Mouse (Mus musculus): ENCODE data around the gene Eif1. TPM values are rescaled to one million over a fixed set of nuclear protein-coding genes. Genes with fewer than 3 reads are reported as not detected.

Eif1 gene
- polyA plus RNA-seq, 1 experiment from 2014 or later: 1,650 TPM

DNA sequence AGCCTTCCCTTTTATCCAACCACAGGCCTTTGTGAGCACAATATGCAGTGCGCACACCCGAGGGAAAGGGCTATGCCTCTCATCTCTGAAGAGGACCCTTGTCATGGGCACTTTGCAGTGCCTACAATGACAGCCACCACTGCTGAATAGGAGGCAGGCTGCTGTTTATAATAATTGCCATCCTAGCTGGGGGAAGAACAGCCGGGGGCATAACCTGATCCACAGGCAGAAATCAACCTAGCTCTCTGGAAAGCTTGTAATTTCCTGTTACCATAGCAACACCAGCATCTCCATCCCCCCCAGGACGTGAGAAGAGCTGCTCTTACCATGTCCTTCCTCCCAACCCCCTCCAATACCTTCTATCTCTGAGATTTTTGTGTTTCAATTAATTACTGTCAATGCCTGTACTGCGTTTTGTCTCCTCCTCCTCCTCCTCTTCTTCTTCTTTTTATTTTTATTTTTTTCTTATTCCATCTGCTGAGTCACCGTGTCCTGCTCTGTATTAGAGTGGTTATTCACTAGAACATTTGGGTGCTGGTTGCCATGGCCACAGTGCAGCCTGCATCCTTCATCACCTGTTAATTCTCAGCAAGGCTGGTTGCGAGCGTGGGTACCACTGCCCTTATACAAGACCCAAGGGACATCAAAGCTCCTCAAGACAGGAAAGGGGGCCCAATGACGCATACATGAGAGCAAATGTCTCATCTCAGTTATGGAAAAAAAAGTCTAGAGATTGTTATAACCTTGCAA, 13.3 kb downstream of the Eif1 start:
- 67% methylated on average over 9 of the region's 9 CpGs for WGBS
- Histone ChIP-seq H3K9ac (ENCODE audit: low read depth, low read length) (no peak overlapping the region), H3K9me3 (ENCODE audit: control insufficient read depth) (no peaks in the 10 kb centered on the region), H3K4me2 (replicated peaks; ENCODE audit: low read depth) (no peak overlapping the region), H3K4me1 (replicated peaks; ENCODE audit: control insufficient read depth, insufficient read depth, low read length) (no peaks in the 10 kb centered on the region), H3K36me3 (ENCODE audit: control insufficient read depth, insufficient read depth) (no peaks in the 10 kb centered on the region), H3K4me3 (ENCODE audit: low read depth, low read length) (no peak overlapping the region), H3K27ac (ENCODE audit: low read depth, low read length) (no peak overlapping the region), H3K27me3 (replicated peaks; ENCODE audit: control insufficient read depth, insufficient read depth, low read length) (no peaks in the 10 kb centered on the region)
- no peak for ATAC-seq
- TF ChIP-seq CTCF (IDR thresholded peaks at IDR 0.05; ENCODE audit: low read depth): no peak

DNA sequence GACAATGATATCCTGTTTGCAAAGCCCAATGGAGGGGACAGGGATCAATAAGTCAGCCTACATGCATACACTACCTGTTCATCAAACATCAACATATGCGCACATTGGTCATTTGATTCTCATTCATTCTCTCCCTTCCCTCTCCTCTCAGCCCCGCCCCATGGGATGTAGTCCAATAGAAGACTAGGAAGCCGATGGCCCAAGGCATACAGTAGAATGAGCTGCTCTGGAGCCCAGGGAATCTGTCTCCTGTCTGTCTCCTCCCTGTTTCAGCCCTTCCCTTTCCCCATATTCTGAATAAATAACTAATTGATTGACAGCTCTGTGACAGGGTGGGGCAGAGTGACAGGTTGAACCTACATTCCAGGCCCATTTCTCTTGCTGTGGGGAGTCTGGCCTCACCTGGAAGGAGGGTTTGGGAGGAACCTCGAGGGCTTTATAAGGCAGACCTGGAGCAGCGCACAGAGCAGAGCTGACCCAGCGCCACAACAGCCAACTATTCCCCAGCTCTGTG, 14.3 kb downstream of the Eif1 start, which contains the start of gene Gast:
Gene Gast, plus strand, starts transcription at position 464 of the 514 bp plus-strand sequence.
- Histone ChIP-seq H3K4me1 (replicated peaks; ENCODE audit: control insufficient read depth, insufficient read depth, low read length) (no peaks in the 10 kb centered on the region), H3K36me3 (ENCODE audit: control insufficient read depth, insufficient read depth) (no peaks in the 10 kb centered on the region), H3K4me3 (ENCODE audit: low read depth, low read length) (no peak within 1 kb of the TSS), H3K27me3 (replicated peaks; ENCODE audit: control insufficient read depth, insufficient read depth, low read length) (no peaks in the 10 kb centered on the region), H3K9ac (ENCODE audit: low read depth, low read length) (no peak within 1 kb of the TSS), H3K9me3 (ENCODE audit: control insufficient read depth) (no peaks in the 10 kb centered on the region), H3K27ac (ENCODE audit: low read depth, low read length) (no peak within 1 kb of the TSS), H3K4me2 (replicated peaks; ENCODE audit: low read depth) (no peak within 1 kb of the TSS)
- WGBS: 65% methylated on average over 6 of the region's 6 CpGs
- no peak for TF ChIP-seq CTCF (IDR thresholded peaks at IDR 0.05; ENCODE audit: low read depth)
- no peak for ATAC-seq

- Histone ChIP-seq H3K27ac (ENCODE audit: low read depth, low read length) (no peak overlapping the region), H3K9me3 (ENCODE audit: control insufficient read depth) (no peaks in the 10 kb centered on the region)
- 44% methylated on average over 3 of the region's 3 CpGs for WGBS
Measured at GRCm38 (mm10) chr11:100335731-100336130, 16.0 kb downstream of the Eif1 start.

DNA sequence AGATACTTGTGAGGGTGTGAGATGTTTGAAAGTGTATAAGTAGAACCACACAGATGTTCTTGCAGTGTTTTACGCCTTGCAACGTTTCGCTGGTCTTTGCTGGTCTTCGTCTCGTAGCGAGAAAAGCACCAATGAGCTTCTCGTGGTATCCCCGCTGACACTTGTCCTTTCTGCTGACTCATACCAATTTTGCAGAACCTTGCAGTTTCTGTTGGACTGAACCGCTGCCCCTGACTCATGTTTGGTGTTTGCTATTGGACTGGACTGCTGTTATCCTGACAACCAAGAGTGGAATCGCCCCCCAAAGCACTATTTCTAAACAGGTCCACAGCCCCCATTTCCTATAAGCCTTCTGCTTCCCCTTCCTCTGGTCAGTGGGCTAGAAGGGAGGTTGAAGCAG, 24.6 kb downstream of the Eif1 start:
- Histone ChIP-seq H3K27me3 (replicated peaks; ENCODE audit: control insufficient read depth, insufficient read depth, low read length) (no peaks in the 10 kb centered on the region), H3K27ac (ENCODE audit: low read depth, low read length) (no peak overlapping the region), H3K4me1 (replicated peaks; ENCODE audit: control insufficient read depth, insufficient read depth, low read length) (no peaks in the 10 kb centered on the region), H3K4me3 (ENCODE audit: low read depth, low read length) (no peak overlapping the region), H3K4me2 (replicated peaks; ENCODE audit: low read depth) (no peak overlapping the region), H3K9ac (ENCODE audit: low read depth, low read length) (no peak overlapping the region), H3K9me3 (ENCODE audit: control insufficient read depth) (no peaks in the 10 kb centered on the region), H3K36me3 (ENCODE audit: control insufficient read depth, insufficient read depth) (no peaks in the 10 kb centered on the region)
- WGBS: 89% methylated on average over 10 of the region's 10 CpGs
- ATAC-seq: no peak
- no peak for TF ChIP-seq CTCF (IDR thresholded peaks at IDR 0.05; ENCODE audit: low read depth)

More at GRCm38 (mm10) chr11:100335731-100336130, 16.0 kb downstream of the Eif1 start:
- no peak for TF ChIP-seq CTCF (IDR thresholded peaks at IDR 0.05; ENCODE audit: low read depth)
- ATAC-seq: no peak
- peak overlapping the region; percentile 31; the same call in 1 of the 2 replicates for H3K9ac ChIP-seq (ENCODE audit: low read depth, low read length)
- H3K4me2 ChIP-seq (replicated peaks; ENCODE audit: low read depth): no peak overlapping the region
- H3K27me3 ChIP-seq (replicated peaks; ENCODE audit: control insufficient read depth, insufficient read depth, low read length): no peaks in the 10 kb centered on the region
- H3K36me3 ChIP-seq (ENCODE audit: control insufficient read depth, insufficient read depth): no peaks in the 10 kb centered on the region
- no peaks in the 10 kb centered on the region for H3K4me1 ChIP-seq (replicated peaks; ENCODE audit: control insufficient read depth, insufficient read depth, low read length)
- no peak overlapping the region for H3K4me3 ChIP-seq (ENCODE audit: low read depth, low read length)

- no peak for ATAC-seq
Measured at GRCm38 (mm10) chr11:100352076-100352857, 32.6 kb downstream of the Eif1 start.

More at GRCm38 (mm10) chr11:100352076-100352857, 32.6 kb downstream of the Eif1 start:
- H3K9ac ChIP-seq (ENCODE audit: low read depth, low read length): no peak overlapping the region
- H3K9me3 ChIP-seq (ENCODE audit: control insufficient read depth): no peaks in the 10 kb centered on the region
- peak; percentile 72 for TF ChIP-seq CTCF (IDR thresholded peaks at IDR 0.05; ENCODE audit: low read depth)
- no peak overlapping the region for H3K4me2 ChIP-seq (replicated peaks; ENCODE audit: low read depth)
- H3K27ac ChIP-seq (ENCODE audit: low read depth, low read length): no peak overlapping the region
- H3K36me3 ChIP-seq (ENCODE audit: control insufficient read depth, insufficient read depth): no peaks in the 10 kb centered on the region; the same call in 1 of the 2 replicates
- 36% methylated on average over 10 of the region's 10 CpGs for WGBS
- no peak overlapping the region for H3K4me3 ChIP-seq (ENCODE audit: low read depth, low read length)
- peaks cover 28% of the 10 kb centered on the region; the same call in 1 of the 2 replicates for H3K27me3 ChIP-seq (replicated peaks; ENCODE audit: control insufficient read depth, insufficient read depth, low read length)
- H3K4me1 ChIP-seq (replicated peaks; ENCODE audit: control insufficient read depth, insufficient read depth, low read length): 0 out of 2 replicates have a peak, but pooled peaks cover 2% of the 10 kb centered on the region

All from intestine, postnatal 0 days (tissue).